Mouse (Mus musculus) stomach, embryonic 15.5 days (tissue): Measurements from ENCODE around the gene Snrpa1. TPM values are rescaled to one million over a fixed set of nuclear protein-coding genes. Genes with fewer than 3 reads are reported as not detected.
"Not testable (repeated sequence)": the region's sequence is repeated elsewhere in the genome, so short reads cannot be mapped to it uniquely, and the experiment has no call there.

ENCODE experiments used
- ATAC-seq: fragments of 200-750 bp; cut with Nextera tagmentation; 2 replicates; pipeline ENCODE4 v1.8.0; 2017; ENCODE audit warnings: low read depth, moderate number of reproducible peaks, moderate TSS enrichment; ENCODE audit not compliant: insufficient read depth, low FRiP score
- H3K27ac ChIP-seq: fragments of 300-500 bp; sonication (generic); 2 replicates; pipeline ENCODE4 v1.5.1; 2015; ENCODE audit warnings: mild to moderate bottlenecking, inconsistent platforms
- H3K27me3 ChIP-seq: fragments of 300-500 bp; sonication (generic); replicated peaks from 2 replicates; pipeline ENCODE4 v1.6.1; 2015; ENCODE audit warnings: inconsistent platforms
- H3K36me3 ChIP-seq: fragments of 300-500 bp; sonication (generic); 2 replicates; pipeline ENCODE4 v1.6.1; 2015; ENCODE audit warnings: inconsistent platforms
- H3K4me1 ChIP-seq: fragments of 300-500 bp; sonication (generic); 2 replicates; pipeline ENCODE4 v1.6.1; 2015; ENCODE audit warnings: inconsistent platforms
- H3K4me2 ChIP-seq: fragments of 300-500 bp; sonication (generic); 2 replicates; pipeline ENCODE4 v1.6.1; 2015; ENCODE audit warnings: mild to moderate bottlenecking, inconsistent platforms
- H3K4me3 ChIP-seq: fragments of 300-500 bp; sonication (generic); replicated peaks from 2 replicates; pipeline ENCODE4 v1.5.1; 2015; ENCODE audit warnings: inconsistent platforms
- H3K9ac ChIP-seq: fragments of 300-500 bp; sonication (generic); 2 replicates; pipeline ENCODE4 v1.6.1; 2015; ENCODE audit warnings: inconsistent platforms
- H3K9me3 ChIP-seq: fragments of 300-500 bp; sonication (generic); 2 replicates; pipeline ENCODE4 v1.6.1; 2016; ENCODE audit warnings: inconsistent platforms
- WGBS: fragments of 180-500 bp; shearing (Covaris S2); methylation state at CpG from one replicate; pipeline ENCODE4 v1.1.7; 2015; 5-methylcytosine and 5-hydroxymethylcytosine counted together
- polyA plus RNA-seq: library from polyadenylated mRNA; unstranded; fragments of >200 nt; fragmentation: Nextera tagmentation; extraction: Ambion mirVana; gene quantifications from 2 replicates; pipeline ENCODE4 v1.2.1, GENCODE M21; 2015

The Snrpa1 gene
- polyA plus RNA-seq, 1 experiment from 2014 or later = 150 TPM

- H3K9me3 ChIP-seq = no peaks in the 10 kb centered on the region
- H3K4me3 ChIP-seq = no peak overlapping the region
- no peaks in the 10 kb centered on the region for H3K36me3 ChIP-seq
- WGBS = 80% methylated on average over 4 of the region's 4 CpGs
- no peaks in the 10 kb centered on the region for H3K27me3 ChIP-seq
- no peak overlapping the region for H3K4me2 ChIP-seq
- no peaks in the 10 kb centered on the region for H3K4me1 ChIP-seq
- no peak overlapping the region for H3K27ac ChIP-seq
- no peak overlapping the region for H3K9ac ChIP-seq
- ATAC-seq = no peak
These were observed 10.8 kb upstream of the Snrpa1 start for GRCm38 (mm10) chr7:66047975-66048374.

GRCm38 (mm10) chr7:66048446-66049230, 10.2 kb upstream of the Snrpa1 start:
- no peak overlapping the region for H3K9ac ChIP-seq

GRCm38 (mm10) chr7:66053946-66054483, 4.8 kb upstream of the Snrpa1 start:
- WGBS = 86% methylated on average over 4 of the region's 4 CpGs
- Histone ChIP-seq H3K27ac (no peak overlapping the region), H3K9me3 (no peaks in the 10 kb centered on the region), H3K9ac (no peak overlapping the region), H3K4me3 (no peak overlapping the region), H3K4me2 (no peak overlapping the region), H3K36me3 (no peaks in the 10 kb centered on the region), H3K27me3 (no peaks in the 10 kb centered on the region), H3K4me1 (no peaks in the 10 kb centered on the region)
- ATAC-seq = no peak

More at GRCm38 (mm10) chr7:66048446-66049230, 10.2 kb upstream of the Snrpa1 start:
- no peak overlapping the region for H3K4me2 ChIP-seq
- H3K36me3 ChIP-seq = no peaks in the 10 kb centered on the region
- 83% methylated on average over 12 of the region's 12 CpGs for WGBS
- ATAC-seq = no peak
- no peaks in the 10 kb centered on the region for H3K4me1 ChIP-seq
- H3K9me3 ChIP-seq = no peaks in the 10 kb centered on the region
- no peak overlapping the region for H3K4me3 ChIP-seq
- H3K27me3 ChIP-seq = no peaks in the 10 kb centered on the region
- H3K27ac ChIP-seq = no peak overlapping the region

GRCm38 (mm10) chr7:66055356-66055755, 3.4 kb upstream of the Snrpa1 start:
- H3K4me2 ChIP-seq, H3K9me3 ChIP-seq, H3K27me3 ChIP-seq, H3K9ac ChIP-seq, H3K27ac ChIP-seq, H3K36me3 ChIP-seq, H3K4me1 ChIP-seq, H3K4me3 ChIP-seq, ATAC-seq: not testable (repeated sequence)
- WGBS = 5% methylated on average over 2 of the region's 2 CpGs

GRCm38 (mm10) chr7:66060066-66060956, 1.5 kb downstream of the Snrpa1 start:
- peak; percentile 93 for ATAC-seq
- Histone ChIP-seq H3K4me1 (peaks cover 7% of the 10 kb centered on the region; the same call in 1 of the 2 replicates), H3K4me2 (peak overlapping the region; percentile 86), H3K27me3 (no peaks in the 10 kb centered on the region), H3K9ac (peak overlapping the region; percentile 94), H3K27ac (peak overlapping the region; percentile 78), H3K4me3 (peak overlapping the region; percentile 87), H3K9me3 (no peaks in the 10 kb centered on the region), H3K36me3 (peaks cover 15% of the 10 kb centered on the region; the same call in 1 of the 2 replicates)
- WGBS = under 1% methylated on average over 64 of the region's 64 CpGs

GRCm38 (mm10) chr7:66061057-66061456, 2.3 kb downstream of the Snrpa1 start:
- ATAC-seq = no peak
- H3K36me3 ChIP-seq = peaks cover 19% of the 10 kb centered on the region
- peak overlapping the region; percentile 87 for H3K4me3 ChIP-seq
- H3K27ac ChIP-seq = peak overlapping the region; percentile 78; the same call in 1 of the 2 replicates
- peak overlapping the region; percentile 86 for H3K4me2 ChIP-seq
- WGBS = 2% methylated on average over 14 of the region's 14 CpGs
- H3K9me3 ChIP-seq = no peaks in the 10 kb centered on the region
- H3K27me3 ChIP-seq = no peaks in the 10 kb centered on the region
- H3K4me1 ChIP-seq = peaks cover 7% of the 10 kb centered on the region; the same call in 1 of the 2 replicates
- peak overlapping the region; percentile 94 for H3K9ac ChIP-seq

GRCm38 (mm10) chr7:66076411-66076810, 17.6 kb downstream of the Snrpa1 start:
- Histone ChIP-seq H3K27me3 (no peaks in the 10 kb centered on the region), H3K36me3 (peaks cover 23% of the 10 kb centered on the region), H3K4me2 (no peak overlapping the region), H3K9me3 (no peaks in the 10 kb centered on the region), H3K9ac (no peak overlapping the region), H3K4me1 (peaks cover 7% of the 10 kb centered on the region; the same call in 1 of the 2 replicates), H3K4me3 (no peak overlapping the region), H3K27ac (no peak overlapping the region)
- 72% methylated on average over 2 of the region's 2 CpGs for WGBS
- ATAC-seq = no peak

- peaks cover 7% of the 10 kb centered on the region; the same call in 1 of the 2 replicates for H3K4me1 ChIP-seq
- H3K36me3 ChIP-seq = peaks cover 21% of the 10 kb centered on the region
- ATAC-seq = peak; percentile 100
- H3K4me3 ChIP-seq = peak within 1 kb of the TSS; percentile 75
- no peaks in the 10 kb centered on the region for H3K9me3 ChIP-seq
- peak within 1 kb of the TSS; percentile 69 for H3K9ac ChIP-seq
- no peaks in the 10 kb centered on the region for H3K27me3 ChIP-seq
- peak within 1 kb of the TSS; percentile 69 for H3K4me2 ChIP-seq
- H3K27ac ChIP-seq = peak within 1 kb of the TSS; percentile 79
- WGBS = under 1% methylated on average over 65 of the region's 65 CpGs
These were observed 20.8 kb downstream of the Snrpa1 start, which contains the start of gene Selenos for GRCm38 (mm10) chr7:66079364-66080230. Gene Selenos, plus strand, starts transcription at chr7:66079649.

- Histone ChIP-seq H3K36me3 (peaks cover 16% of the 10 kb centered on the region), H3K9me3 (no peaks in the 10 kb centered on the region), H3K27me3 (no peaks in the 10 kb centered on the region), H3K4me1 (peaks cover 7% of the 10 kb centered on the region; the same call in 1 of the 2 replicates), H3K4me3 (peak overlapping the region; percentile 75), H3K9ac (peak overlapping the region; percentile 69; the same call in 1 of the 2 replicates), H3K27ac (no peak overlapping the region; the same call in 1 of the 2 replicates), H3K4me2 (peak overlapping the region; percentile 69)
- no peak for ATAC-seq
- WGBS = 32% methylated on average over 5 of the region's 5 CpGs
These were observed 21.4 kb downstream of the Snrpa1 start for GRCm38 (mm10) chr7:66080231-66080613.

- H3K36me3 ChIP-seq = peaks cover 38% of the 10 kb centered on the region
These were observed 25.0 kb downstream of the Snrpa1 start for GRCm38 (mm10) chr7:66083757-66084156.

GRCm38 (mm10) chr7:66084546-66084945, 25.7 kb downstream of the Snrpa1 start:
- Histone ChIP-seq H3K4me1 (peaks cover 7% of the 10 kb centered on the region; the same call in 1 of the 2 replicates), H3K9ac (no peak overlapping the region), H3K27ac (no peak overlapping the region), H3K9me3 (no peaks in the 10 kb centered on the region), H3K27me3 (no peaks in the 10 kb centered on the region), H3K4me3 (no peak overlapping the region), H3K36me3 (peaks cover 45% of the 10 kb centered on the region), H3K4me2 (no peak overlapping the region)
- WGBS = 82% methylated on average over 7 of the region's 7 CpGs
- no peak for ATAC-seq

More at GRCm38 (mm10) chr7:66083757-66084156, 25.0 kb downstream of the Snrpa1 start:
- Histone ChIP-seq H3K27ac (no peak overlapping the region), H3K9ac (no peak overlapping the region), H3K4me1 (peaks cover 7% of the 10 kb centered on the region; the same call in 1 of the 2 replicates), H3K4me3 (no peak overlapping the region), H3K9me3 (no peaks in the 10 kb centered on the region), H3K4me2 (no peak overlapping the region), H3K27me3 (no peaks in the 10 kb centered on the region)
- 72% methylated on average over 6 of the region's 6 CpGs for WGBS
- no peak for ATAC-seq
